Mouse (Mus musculus): ENCODE results near the gene Osbp2.
"Not testable (repeated sequence)": the region's sequence is repeated elsewhere in the genome, so short reads cannot be mapped to it uniquely, and the experiment has no call there.

Osbp2 gene

GRCm38 (mm10) chr11:3863454-3864112, at the start of gene Osbp2:
Osbp2 (minus strand) TSS chr11:3863903.
- DNase-seq, result peak; percentile 90 to 91

GRCm38 (mm10) chr11:3912875-3913271, 49.2 kb upstream of the Osbp2 start:
- peak; percentile 51 to 60 for DNase-seq

- peak; percentile 56 to 61 for DNase-seq
Observed at GRCm38 (mm10) chr11:3912100-3912874, 48.6 kb upstream of the Osbp2 start.

GRCm38 (mm10) chr11:3911440-3911839, 47.7 kb upstream of the Osbp2 start:
- DNase-seq, result not testable (repeated sequence)

GRCm38 (mm10) chr11:3910513-3911310, 47.0 kb upstream of the Osbp2 start:
- DNase-seq, result peak; percentile 55 to 57

- no peak for DNase-seq
Observed at GRCm38 (mm10) chr11:3909236-3909635, 45.5 kb upstream of the Osbp2 start.

GRCm38 (mm10) chr11:3905446-3905845, 41.7 kb upstream of the Osbp2 start:
- no peak for DNase-seq

GRCm38 (mm10) chr11:3904673-3905072, 41.0 kb upstream of the Osbp2 start:
- no peak for DNase-seq

GRCm38 (mm10) chr11:3903046-3903445, 39.3 kb upstream of the Osbp2 start:
- DNase-seq, result peak; percentile 45 to 65

- no peak for DNase-seq
Observed at GRCm38 (mm10) chr11:3902516-3902915, 38.8 kb upstream of the Osbp2 start.

- no peak for DNase-seq
Observed at GRCm38 (mm10) chr11:3900296-3900695, 36.6 kb upstream of the Osbp2 start.

GRCm38 (mm10) chr11:3895933-3896332, 32.2 kb upstream of the Osbp2 start:
- DNase-seq, result no peak

- no peak for DNase-seq
Observed at GRCm38 (mm10) chr11:3895458-3895857, 31.8 kb upstream of the Osbp2 start.

- peak; percentile 87 to 92 for DNase-seq
Observed at GRCm38 (mm10) chr11:3894406-3895281, 30.9 kb upstream of the Osbp2 start, which contains the start of the genes 4921536K21Rik and Dusp18. 4921536K21Rik (minus strand) TSS chr11:3895098. Dusp18 (plus strand) TSS chr11:3895240.

GRCm38 (mm10) chr11:3893970-3894369, 30.3 kb upstream of the Osbp2 start:
- DNase-seq, result no peak

- peak; percentile 55 to 63 for DNase-seq
Observed at GRCm38 (mm10) chr11:3887331-3887730, 23.6 kb upstream of the Osbp2 start.

- no peak for DNase-seq
Observed at GRCm38 (mm10) chr11:3883711-3884110, 20.0 kb upstream of the Osbp2 start.

- DNase-seq, result peak; percentile 89 to 94
Observed at GRCm38 (mm10) chr11:3879836-3880235, 16.1 kb upstream of the Osbp2 start.

- no peak for DNase-seq
Observed at GRCm38 (mm10) chr11:3878660-3879059, 15.0 kb upstream of the Osbp2 start.

GRCm38 (mm10) chr11:3876419-3876818, 12.7 kb upstream of the Osbp2 start:
- DNase-seq, result peak; percentile 36 to 51

GRCm38 (mm10) chr11:3864343-3864742, 640 bp upstream of the Osbp2 start:
- DNase-seq, result peak in 1 of 2 experiments; percentile 22

Measured in cerebellum, postnatal 14 days (tissue).